Mouse (Mus musculus) urinary bladder, adult 18-20 months (tissue): ENCODE data around the gene Tnf.

Experiments
- DNase-seq, 2 experiments: peaks; one replicate each; pipeline ENCODE4 v3.0.0; 2022; ENCODE audit warnings: low spot score in 2 of 2, mixed read lengths in 2 of 2

Gene Tnf

DNA sequence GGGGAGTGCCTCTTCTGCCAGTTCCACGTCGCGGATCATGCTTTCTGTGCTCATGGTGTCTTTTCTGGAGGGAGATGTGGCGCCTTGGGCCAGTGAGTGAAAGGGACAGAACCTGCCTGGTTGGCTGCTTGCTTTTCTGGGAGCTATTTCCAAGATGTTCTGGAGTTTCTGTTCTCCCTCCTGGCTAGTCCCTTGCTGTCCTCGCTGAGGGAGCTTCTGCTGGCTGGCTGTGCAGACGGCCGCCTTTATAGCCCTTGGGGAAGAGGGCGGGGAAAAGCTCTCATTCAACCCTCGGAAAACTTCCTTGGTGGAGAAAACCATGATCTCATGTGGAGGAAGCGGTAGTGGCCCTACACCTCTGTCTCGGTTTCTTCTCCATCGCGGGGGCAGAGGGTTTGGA lies at the start of gene Tnf:
Gene Tnf (minus strand): TSS at position 221 of the 400 bp plus-strand sequence.
- DNase-seq = no peak

DNA sequence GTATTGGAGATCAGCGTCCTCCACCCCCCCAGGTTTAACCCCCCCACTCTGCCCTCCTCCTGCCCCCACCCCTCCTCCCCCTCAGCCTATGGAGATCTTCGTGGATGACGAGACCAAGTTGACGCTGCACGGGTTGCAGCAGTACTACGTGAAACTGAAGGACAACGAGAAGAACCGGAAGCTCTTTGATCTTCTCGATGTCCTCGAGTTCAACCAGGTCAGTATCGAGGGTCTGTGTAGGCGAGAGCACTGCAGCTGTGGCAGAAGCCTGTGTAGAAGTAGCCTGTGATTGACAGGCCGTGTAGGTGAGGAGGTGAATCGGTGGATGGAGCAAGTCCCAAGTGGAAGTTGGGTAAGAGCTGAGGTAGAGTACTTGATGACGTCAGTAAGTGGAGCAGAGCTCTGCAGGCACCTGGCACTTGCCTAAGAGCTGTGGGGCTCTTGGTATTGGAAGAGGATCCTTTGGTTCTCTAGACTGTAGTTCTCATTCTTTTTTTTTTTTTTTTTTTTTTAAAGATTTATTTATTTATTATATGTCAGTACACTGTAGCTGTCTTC lies 49.4 kb upstream of the Tnf start:
- DNase-seq = no peak

DNA sequence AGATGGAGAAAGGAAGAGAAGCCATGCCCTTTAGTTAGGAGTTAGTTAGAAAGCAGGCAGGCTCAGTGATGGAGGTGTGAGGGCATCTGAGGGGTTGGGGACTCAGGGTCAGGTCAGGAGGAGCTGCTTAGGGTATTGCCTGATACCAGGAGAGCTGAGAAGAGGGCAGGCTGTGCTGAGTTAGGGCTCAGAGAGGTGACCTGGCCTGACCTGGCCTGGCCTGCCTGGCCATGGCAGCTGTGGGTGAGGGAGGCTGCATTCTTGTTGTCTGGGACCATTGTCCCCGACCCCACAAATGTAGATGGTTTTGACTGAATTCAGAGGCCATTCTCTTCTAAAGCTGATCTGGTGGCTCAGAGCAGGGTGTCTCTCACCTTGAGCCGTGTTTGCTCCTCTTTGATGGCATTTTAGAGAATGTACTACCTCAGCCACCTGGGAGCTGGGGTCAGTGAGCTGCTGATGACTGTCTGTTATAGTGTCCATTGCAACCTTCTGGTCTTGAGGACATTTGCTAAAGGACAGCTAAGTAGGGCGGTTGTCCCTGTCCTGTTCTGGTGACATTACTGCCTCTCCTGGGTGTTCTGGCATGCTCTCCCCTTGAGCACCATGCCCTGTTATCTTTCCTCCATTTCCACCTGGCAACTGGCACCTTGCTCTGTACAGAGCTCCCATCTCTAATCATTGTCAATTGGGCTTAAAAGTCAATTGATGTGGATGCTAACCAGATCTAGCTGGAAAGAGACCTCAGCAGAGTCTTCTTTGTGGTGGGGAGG lies 48.7 kb upstream of the Tnf start:
- DNase-seq = no peak

DNA sequence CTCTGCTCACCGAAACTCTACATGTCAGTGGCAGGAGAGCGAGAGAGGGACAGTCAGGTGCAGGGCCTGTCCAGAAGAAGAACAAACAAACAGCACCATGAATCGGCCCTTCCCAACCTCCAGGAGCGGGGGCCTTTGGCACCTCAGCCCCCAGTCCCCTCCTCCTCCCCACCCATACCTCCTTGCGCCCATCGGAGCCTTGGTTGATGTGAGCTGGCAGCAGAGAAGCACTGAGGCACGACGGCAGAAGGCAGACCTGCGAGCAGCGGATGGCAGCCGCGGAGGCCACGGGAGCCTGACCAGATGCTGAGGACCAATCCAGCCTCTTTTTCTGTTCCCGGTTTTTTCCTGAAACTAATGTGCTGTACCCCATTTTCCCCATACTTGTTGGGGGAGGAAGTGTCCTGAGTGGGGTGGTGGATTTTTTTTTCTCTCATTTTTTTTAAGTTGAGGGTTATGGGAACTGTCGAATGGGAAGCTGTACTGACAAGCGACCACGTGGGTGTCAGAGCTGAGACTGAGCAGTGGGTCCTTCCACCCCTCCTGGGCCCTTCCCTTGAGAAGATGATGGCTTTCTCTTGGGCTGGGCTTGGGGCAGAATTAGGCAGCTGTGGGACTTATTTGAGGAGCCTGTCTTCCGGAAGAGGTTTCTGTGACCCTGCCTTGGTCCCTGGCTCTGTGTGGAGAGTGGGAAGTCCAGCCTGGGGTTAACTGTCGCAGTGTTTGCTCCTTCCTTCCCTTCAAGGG lies 47.8 kb upstream of the Tnf start:
- DNase-seq = no peak

DNA sequence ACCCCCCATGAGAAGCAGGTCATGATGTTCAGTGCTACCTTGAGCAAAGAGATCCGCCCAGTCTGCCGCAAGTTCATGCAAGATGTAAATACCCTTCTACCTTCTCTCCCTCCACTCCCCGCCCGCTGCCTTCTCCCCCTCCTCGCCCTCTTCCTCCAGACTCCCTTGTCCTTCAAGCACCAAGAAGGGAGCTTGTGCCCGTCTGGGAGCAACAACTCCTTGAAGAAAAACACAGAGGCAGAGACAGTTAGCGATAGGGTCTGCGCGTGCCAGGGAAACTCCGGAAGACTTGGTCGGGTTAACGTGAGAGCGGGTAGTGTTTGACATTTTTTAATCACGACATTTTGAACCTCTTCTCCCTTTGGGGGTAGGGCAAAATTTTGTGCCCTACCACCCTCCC lies 47.2 kb upstream of the Tnf start:
- DNase-seq = no peak

DNA sequence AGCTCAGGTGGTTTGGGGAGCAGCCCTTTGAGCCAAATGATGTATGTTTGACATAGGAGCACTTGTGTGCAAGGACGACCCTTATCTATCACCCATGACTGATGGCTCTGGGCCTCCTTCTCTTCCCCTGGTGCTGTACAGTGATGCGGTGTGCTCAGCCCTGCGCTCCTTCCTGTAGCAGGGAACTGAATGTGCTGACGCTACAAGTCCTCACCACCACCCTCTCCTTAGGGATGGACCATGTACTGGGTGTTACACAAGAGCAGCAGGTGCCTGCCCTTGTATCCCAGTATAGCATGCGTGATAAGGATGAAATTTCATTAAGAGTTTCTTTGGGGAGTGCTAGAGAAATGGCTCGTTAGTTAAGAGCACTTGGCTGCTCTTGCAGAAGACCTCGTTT lies 45.3 kb upstream of the Tnf start:
- no peak for DNase-seq

DNA sequence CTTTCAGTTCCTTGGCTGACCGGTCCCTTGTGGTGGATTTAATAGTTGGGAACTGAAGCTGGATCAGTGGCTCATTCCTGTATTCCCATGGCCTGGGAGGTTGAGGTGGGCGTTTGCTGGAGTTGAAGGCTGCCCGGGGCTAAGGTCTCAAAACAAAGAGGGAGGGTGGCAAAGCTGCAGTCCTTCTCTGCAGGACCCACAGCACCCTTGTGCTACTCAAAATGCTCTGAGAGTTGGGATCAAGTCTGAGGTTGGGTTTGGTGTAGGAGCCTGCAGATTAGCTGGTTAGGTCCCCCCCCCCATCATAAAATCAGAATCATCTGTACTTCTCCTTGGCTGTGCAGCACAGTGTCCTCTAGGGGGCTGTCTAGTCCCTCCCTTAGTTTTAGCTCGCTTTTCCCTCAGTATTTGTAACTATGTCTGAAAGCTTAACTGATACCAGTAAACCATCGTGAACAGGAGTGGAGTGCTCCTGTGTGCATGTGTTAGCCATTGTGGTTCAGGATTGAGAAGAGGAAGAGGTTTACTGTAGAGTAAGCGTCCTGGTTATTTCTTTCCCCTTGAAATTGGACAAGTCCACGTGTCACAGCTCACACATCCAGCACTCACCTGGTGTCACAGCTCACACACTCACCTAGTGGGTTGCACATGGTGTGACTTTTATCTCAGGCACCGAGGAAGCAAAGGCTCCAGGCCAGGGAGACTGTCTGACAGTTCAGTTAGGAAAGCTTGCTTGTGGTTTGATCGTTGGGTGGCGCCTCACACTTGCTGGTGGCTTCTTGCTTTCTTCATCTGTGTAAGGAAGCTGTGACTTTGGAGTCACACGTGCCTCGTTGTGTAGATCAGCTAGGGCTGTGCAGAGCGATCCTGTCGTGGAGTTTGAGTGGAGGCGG lies 44.2 kb upstream of the Tnf start:
- DNase-seq = no peak

DNA sequence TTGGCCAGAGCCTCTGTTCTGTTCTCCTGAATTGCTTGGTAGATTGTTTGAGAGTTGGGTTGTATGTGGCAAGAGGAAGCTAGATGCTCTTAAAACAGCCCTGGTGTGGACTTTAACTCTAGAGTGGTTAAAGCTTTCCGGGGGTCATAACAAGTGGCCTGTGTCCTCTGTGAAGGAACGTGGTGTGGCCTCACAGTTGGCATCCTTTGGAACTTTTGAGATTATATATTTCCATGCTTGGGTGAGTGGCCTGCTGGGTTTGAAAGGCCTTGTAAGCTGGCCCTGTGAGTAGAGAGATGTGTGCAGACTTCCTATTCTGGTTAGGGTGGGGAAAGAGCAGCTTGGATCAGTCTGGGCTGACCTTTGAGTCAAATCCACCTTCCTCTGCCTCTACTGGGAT lies 43.2 kb upstream of the Tnf start:
- no peak for DNase-seq

DNA sequence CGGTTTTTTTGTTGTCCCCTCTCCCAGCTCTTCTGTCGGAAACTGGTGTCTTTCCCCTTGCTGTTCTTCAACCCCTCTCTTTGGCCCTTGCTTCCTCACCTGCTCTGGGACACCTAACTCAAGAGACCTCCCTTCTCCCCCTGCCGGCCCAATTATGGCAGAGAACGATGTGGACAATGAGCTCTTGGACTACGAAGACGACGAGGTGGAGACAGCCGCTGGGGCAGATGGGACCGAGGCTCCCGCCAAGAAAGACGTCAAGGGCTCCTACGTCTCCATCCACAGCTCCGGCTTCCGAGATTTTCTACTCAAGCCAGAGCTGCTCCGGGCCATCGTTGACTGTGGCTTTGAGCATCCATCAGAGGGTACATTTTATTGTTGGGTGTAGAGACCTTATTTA lies 41.3 kb upstream of the Tnf start:
- no peak for DNase-seq

DNA sequence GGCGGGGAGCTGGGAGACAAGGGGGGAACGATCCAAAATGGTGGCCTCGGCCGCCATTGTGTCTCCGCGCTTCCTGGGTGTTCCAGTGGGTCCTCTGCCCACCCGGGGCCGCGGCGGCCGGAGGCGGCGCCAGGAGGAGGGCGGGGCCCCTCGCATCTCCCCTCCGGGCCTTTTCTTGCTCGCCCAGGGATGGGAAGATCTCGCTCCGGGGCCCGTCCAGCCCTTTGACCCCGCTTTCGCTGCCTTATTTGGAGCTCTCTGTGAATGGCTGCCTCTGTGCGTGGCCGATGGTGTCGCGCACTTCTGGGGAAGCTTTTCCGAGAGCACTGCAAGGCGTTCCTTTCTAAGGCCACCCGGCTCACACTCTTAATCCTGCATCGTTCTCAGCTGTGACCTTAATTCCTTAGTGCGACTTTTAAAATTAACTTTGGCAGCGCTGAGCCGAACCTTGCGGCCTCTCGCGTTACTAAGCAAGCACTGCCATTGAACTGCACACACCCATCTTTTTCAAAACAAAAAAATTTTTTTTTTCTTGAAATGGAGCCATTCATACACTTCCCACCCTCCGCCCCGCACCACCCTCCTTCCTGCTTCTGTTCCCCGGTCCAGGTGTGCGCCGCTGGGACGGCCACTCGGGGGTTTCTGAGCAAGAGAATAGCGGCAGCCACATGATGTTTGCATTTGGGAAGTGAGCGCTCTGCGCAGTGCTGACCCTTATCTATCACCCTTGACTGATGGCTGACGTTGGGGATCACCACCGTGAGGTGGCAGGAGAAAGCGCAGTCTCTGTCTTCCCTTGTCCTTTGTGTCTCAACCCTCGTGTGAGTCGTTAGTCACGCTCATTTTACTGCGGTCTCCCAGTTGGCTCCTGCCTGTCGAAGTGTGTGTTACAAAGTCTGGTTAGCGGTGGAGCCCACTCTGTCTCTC lies 40.5 kb upstream of the Tnf start:
- DNase-seq = no peak

DNA sequence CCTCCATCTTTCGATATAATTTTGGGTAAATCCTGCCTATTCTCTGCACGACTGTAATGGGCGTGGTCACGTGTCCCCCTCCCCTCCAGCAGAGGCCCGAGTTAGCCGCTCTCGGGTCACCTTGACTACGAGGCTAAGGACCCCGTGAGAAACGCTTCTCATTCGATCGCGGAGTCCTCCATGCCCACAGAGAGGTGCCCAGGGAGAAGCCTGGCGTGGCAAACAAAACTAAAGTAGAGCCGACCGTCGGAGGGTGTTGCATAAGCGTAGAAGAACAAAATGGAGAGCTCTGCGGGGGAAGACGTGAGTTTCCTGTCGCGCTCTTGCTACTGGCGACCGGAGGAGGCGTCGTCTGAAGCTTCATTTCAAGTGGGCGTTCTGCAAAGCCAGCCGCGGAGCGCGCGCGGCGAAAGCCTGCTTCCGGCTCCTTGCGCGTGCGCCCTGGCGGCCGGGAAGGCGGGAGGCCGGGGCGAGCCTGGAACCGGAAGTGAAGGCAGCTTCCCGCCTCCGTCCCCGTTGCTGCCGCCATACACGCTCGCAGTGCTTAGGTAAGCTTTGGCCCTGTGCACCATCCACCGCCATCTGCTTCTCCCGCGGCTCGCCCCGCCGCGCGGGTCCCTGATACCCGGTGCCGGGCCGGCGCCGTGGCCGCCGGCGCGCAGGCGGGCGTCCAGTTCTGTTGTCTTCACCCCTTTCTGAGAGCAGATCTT lies 39.7 kb upstream of the Tnf start, which contains the start of gene Ddx39b:
Gene Ddx39b (plus strand): TSS at position 442 of the 710 bp plus-strand sequence.
- peak; percentile 91 to 94 for DNase-seq

DNA sequence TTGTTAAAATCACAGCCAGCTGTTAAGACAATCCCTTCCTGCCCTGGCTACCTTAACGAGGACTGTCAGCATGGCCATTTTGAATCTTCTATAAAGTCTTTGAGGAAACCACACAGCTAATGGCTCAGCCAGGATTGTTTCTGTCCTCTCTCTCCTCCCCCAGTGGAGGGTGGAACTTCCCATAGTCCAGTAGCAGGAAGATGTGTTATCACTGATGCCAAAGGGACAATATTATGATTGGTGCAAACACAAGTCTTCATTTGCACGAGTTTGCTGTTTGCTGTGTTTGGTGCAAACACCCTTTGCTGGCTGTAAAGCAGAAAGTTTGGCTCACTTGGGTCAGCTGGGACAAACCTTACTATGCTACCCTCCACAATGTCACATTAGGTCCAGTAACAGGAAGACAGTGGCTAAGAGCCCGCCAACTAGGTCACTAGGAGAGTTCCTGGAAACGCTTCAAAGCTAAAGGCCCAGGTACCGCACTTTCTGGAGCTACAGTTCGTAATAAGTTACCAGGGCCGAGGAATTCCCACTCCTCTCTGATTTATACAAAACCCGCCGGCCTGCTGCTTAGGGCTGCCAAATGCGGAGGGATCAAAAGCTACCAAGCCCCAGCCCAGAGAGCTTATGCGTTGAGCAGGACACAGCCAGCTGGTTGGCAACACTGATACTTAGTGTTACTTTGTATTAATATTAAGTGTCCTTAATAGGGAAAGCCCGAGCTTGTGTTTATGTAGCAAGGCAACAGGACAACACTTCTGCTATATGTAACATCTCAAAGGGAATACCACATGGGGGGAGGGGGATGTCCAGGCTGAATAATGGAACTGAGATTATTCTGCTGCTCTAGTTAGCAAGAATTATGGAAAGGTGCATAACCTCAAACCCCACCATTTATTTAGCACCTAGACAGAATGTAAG lies 38.8 kb upstream of the Tnf start:
- no peak for DNase-seq

DNA sequence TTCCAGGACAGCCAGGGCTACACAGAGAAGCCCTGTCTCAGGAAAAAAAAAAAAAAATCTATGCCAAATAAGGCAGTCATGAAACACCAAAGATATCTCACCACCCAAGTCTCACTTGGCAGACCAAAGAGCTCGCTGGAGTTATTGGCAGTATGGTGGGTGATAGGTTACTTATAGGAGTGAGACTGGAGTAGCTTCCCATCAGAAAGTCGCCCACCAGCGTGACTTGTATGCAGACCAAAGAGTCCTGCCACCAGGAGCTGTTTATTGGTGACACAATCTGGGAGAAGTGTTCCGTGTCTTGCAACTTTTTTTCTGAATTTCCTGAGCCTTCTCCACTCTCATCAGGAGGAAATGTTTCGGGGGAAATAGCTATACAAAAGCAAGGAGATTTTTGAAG lies 37.9 kb upstream of the Tnf start:
- DNase-seq = no peak

DNA sequence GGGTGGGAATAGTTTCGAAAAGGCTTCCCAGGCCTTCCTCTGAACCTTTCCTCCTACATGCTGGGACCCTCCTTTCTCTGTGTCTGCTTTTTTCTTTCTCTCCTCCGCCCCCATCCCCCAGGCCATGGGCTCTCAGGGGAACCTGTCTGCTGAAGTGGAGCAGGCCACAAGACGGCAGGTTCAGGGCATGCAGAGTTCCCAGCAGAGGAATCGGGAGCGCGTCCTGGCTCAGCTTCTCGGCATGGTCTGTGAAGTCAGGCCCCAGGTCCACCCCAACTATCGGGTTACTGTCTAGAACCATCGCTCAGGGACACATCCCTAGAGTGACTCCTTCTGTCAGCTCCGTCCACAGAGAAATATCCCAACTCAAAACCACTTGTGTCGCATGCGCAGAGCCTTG lies 35.7 kb upstream of the Tnf start:
- no peak for DNase-seq

DNA sequence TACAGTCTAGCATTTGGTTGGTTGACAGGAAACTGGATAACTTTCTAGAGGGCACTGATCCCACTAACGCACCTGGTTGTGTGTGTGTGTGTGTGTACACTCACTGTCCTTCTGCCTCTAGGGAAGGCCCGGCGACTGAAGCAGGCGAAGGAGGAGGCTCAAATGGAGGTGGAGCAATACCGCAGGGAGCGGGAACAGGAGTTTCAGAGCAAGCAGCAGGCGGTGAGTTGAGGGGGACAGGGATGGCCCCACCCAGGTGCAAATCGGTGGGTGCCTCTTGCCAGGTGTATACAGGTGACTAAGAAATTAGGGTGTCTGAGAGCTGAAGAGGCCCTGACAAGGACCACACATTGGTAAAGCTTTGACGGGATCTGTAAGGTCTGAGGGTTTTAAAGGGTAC lies 35.2 kb upstream of the Tnf start:
- DNase-seq = no peak

DNA sequence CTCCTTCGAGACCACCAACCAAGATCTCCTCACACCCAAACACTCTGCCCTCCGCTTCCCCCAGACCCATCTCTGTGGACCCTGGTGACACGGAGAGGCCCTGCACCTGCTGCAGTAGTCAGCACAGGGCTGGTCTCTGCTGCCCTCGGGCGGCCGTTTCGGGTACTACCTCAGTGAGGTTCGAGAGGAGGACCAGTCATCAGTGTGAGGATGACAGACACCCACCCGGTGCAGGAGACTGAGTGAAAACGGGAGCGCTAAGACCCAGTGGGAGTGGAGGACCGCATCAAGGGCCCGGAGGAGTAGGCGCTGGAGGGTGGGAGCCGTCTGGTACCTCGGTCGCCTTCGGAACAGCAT lies 34.6 kb upstream of the Tnf start:
- peak; percentile 91 to 99 for DNase-seq

DNA sequence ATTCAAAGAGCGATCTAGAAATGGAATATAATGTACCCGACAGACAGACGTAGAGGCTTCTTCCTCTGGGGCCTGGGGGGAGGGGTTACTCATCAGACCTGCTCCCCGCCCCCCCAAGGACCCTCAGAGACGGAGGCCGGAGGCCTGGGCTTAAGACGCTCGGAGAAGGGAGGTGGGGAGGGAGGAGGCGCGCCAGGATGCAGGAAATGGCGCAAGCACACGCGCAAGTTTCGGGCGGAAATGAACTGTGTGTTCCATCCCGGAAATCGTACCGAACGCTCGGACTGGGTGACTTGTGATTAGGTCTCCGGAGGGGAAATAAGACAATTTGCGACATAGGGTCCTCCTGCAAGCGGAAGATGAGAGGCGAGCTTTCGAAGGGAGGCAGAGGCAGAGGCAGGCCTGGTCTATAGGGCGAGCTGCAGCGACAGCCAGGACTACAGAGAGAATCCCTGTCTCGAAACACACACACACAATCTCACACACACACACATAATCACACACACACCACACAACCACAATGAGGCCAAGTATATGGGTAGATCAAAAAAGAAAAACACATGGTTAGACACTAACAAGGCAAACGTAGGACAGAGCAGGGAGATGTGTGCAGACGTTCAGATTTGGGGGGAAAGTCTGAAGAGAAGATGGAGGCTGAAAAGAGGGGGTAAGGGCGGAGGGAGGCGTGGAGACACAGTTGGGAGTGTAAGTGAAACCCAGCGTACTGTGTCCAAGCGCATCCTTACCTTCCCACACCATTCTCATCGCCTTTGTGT lies 34.0 kb upstream of the Tnf start, which contains the start of gene Nfkbil1:
Gene Nfkbil1 (minus strand): TSS at position 179 of the 776 bp plus-strand sequence.
- DNase-seq = peak; percentile 69 to 87

DNA sequence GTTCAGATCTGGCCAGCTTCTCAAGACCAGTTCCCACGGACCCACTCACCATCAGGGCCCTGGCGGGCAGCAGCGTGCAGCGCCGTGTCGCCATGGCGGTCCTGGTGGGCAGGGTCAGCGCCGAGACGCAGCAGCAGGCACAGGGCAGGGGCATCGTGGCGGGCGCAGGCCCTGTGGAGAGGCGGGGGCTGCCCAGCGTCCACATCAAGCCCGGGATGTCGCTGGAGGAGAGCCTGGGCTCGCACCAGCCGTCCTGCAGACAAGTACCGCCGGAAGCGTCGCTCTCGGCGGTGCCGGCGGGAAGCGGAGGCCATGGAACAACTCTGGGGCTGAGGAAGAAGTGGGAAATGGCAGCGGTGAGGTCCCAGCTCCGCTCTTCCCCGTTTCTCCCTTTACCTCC lies 33.1 kb upstream of the Tnf start:
- DNase-seq = no peak
